Mouse (Mus musculus) CD4-positive, CD25-positive, alpha-beta regulatory T cell, adult 2 months (primary cell): Measurements from ENCODE around the gene Tub.

Experiments used
- DNase-seq: peaks from one replicate; pipeline ENCODE4 v3.0.0-alpha.2; 2012; ENCODE audit warnings: low read depth, low spot score

Gene Tub

DNA sequence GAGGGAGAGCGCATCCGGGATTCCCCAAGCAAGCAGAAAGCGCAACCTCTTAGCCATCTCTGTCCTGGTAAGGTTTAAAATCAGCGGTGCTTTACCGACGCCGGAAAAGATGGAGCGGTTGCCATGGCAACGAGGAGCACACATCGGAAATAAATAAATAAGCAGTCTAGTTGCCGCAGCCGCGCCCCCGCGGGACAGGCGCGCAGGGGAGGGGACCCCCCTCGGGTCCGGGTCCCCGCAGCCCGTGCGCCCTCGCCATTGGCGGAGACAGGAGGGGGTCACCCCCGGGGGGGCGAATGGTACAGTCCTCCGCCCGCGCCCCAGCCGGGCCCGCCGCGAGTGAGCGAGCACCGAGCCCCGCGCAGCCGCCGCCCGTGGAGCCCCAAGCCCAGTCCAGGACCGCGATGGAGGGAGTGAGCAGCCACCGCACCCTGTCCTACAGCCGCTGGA, at the start of gene Tub:
Gene Tub, plus strand, starts transcription at position 27 of the 450 bp plus-strand sequence.
- DNase-seq: peak; percentile 92

DNA sequence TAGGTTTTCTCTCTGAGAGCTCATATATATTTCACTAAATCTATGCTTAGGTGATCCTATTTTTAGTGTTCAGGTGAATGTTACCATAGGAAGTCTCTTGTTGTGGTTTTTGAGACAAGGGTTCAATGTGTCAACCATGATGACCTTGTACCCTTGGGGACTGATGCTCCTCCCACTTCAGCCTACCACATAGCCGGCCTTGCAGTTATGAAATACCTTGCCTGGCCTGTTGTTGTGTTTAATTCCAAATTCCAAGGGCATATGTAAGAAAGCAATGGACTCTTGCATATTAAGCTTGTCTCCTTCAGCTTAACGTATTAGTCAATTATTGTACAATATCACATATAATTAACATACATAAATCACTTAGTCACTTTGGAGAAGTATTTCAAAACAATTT, 46.2 kb upstream of the Tub start:
- no peak for DNase-seq

DNA sequence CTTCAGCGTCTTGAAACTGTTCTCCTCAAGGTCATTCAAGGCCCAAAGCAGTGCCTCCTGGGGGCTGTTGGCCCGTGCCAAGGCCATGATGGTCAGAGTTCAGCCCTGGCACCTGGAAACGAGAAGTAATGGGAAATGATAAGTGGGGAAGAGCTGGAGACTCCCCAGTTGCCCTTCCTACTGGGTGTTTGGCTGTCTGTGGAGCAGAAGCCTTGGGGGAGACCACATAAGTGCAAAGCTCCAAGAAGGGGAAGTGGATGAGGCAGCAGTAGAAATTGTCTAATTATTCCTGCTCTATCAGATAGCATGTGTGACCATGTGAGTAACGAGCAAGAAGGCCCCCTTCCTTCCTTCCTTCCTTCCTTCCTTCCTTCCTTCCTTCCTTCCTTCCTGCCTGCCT, 23.1 kb upstream of the Tub start:
- DNase-seq: no peak

DNA sequence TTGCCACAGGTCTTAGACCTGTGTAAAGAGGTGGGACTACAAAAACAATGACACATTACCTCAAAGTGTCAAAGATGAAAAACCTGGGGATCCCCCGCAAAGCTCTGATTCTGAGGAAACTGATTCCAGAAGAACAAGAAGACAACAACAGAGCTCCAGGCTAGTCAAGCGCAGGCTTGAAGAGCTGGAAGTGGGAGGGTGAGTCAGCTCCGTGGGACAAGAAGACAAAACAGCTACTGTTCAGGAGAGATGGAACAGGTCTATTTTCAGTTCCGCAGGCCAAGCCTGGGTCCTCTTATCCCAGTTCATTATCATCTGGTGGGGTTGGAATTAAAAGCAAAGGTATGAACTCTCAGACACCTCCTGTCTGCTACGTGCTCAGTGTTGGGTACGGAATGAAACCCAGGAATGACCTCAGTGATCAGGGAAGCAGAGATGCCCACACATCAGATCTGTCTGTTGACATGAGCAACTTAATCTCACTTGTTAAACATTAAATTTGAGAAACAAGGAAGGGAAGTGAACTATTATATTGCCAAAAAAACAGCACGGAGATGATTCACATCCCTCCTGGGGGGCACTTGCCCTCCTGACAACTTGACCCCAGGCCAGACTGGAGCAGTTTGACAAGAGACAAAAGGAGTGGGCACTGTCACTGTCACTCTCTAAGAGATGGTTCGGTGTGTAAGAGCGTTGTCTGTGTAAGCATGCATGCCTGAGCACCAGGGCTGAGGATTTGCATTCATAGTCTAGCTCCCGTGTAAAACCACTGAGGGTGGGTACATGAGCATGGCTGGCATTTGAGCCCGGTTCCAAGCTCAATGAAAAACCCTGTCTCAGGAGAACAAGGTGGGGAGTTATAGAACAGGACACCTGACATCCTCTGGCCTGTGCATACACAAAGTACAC, 21.6 kb upstream of the Tub start:
- DNase-seq: no peak

DNA sequence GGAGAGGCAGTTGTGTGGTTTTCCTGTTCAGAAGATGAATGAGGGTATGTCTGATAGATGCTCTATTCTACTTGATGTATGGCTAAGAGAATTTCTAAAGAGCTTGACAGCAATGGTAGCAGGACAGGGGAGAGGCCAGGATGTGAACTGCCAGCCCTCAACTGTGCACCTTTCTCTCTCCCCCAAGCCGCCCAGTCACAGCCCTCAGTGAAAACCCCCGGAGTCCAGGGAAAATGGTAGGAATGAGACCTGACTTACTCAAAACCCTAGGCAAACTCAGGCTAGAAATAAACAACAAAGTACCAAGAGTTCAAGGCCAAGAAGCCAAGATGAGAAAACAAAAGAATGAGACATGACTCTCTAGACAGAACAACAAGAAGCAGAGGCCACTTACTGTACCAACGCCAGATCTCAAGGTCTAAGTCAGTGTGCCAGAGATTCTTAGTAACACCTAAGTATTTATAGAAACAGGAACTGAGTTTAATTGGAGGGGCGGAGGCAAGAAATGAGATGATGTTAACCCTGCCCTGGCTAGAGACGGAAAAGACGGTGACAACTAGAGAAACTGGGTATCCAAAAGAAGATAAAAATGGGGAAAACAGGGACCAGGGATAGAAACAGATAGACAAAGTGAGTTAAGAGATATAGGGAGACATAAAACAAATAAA, 20.3 kb upstream of the Tub start, which contains the start of gene Nlrp10:
Gene Nlrp10, minus strand, starts transcription at position 453 of the 668 bp plus-strand sequence.
- DNase-seq: no peak

DNA sequence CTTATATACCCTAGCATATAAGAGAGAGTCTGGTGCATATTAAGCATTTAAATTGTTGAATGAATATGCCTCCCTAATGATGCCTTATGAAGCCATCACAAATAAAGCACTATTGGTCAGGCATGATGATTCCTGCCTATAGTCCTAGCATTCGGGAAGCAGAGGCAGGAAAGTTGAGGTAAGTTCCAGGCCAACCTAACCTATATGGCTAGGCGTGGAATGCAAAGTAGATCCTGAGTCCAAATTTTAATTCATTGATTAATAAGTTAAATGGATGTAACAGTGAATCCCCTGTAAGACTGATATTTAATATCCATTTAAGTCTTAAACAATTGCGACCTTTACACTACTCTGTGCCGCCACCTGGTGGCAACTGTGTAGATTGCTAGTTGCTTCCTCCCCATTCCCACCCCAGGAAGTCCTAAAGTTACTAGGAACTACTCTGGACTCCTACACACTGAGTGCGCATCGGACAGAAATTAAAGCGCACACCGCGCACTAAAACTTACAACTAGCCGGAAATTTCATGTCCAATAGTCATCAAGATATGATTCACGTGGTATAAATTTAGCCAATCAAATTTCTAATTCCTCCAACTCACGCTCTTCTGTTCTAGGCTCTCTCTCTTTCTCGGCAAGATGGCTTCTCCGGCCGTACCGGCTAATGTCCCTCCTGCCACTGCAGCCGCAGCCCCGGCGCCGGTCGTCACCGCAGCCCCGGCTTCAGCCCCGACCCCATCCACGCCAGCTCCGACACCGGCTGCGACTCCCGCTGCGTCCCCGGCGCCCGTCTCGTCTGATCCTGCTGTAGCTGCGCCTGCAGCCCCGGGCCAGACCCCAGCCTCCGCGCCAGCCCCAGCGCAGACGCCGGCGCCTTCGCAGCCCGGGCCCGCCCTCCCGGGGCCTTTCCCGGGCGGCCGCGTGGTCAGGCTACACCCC, 16.1 kb upstream of the Tub start, which contains the start of gene Eif3f:
Gene Eif3f, plus strand, starts transcription at position 624 of the 938 bp plus-strand sequence.
- peak; percentile 97 for DNase-seq

DNA sequence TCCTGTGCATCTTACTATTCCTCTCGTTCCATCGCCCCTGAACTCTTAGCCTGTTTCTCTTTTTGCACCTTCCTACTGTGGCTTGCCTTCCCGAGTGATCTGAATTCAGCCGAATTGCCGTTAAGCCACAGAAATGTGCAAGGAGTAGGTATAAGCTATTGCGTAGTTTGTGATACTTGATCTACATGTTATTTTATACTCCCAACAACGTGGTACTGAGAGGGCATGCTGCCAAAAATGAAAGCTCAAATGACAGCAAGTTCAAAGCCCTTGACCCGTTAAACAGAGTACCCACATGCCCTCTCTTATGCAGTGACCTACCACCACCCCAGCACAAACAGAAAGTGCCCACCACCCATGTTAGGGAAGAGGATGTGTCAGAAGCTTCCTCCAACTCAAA, 15.3 kb upstream of the Tub start:
- no peak for DNase-seq

DNA sequence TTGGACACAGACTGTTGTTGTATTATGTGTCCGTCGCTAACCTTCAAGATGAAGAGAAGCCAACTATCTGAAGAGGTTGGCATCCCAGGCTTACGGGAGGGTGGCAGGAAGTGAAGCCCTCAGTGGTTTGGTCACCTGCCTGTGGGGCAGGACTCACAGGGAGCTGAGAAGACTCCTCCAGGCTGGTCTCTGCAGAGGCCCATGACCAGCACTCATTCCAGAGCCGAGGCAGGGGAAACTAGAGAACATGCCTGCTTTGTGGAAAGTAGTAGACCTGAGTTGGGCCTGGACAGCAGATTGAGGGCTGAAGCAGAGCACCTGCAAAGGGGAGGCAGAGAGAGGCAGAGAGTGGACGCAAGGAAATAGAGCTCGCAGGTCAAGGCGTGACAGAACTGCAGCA, 14.7 kb upstream of the Tub start:
- no peak for DNase-seq

DNA sequence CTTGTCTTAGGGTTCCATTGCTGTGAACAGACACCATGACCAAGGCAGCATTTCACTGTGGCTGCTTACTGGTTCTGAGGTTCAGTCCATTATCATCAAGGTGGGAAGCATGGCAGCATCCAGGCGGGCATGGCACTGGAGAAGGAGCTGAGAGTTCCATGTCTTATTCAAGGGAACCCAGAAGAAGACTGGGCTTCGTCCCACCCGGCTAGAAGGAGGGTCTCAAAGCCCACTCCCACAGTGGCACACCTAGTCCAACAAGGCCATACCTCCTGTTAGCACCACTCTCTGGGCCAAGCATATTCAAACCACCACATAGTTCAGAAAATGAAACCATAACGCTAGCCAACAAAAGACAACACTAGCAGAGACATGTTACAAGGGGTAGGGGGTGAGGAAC, 13.5 kb upstream of the Tub start:
- DNase-seq: no peak

DNA sequence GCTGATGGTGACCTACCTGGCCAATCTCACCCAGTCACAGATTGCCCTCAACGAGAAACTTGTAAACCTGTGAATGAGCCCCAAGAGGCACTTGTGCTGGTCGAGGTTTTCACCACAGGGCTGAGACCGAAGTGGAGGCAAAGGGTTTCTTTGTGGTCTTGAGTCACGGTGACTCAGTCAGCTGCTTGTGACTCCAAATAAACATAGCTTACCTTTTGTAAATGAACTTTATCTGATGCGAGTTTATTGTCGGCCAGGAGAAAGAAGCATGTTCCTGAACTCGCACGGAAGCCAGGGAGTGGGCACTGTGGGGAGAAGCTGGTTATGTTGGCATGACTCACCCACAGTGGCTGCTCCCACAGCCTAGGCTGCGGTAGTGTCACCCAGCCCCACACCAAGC, 8.7 kb upstream of the Tub start:
- no peak for DNase-seq

DNA sequence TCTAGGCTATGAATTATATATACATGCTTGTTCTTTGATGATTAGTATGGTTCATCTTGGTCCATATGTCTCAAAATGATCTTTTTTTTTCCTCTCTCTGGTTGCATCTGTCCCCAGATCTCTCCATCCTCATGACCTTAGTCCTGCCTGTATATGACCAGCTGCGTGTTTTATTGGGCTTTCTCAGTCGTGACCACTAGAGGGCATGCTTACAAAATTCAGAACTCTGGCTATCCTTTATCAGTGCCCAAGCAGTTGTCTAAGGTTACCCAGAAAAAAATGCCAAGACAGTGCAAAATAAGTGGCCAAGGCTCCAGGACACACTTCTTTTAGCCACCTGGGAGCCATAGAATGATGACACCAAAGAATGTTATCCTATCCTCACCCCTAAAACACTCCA, 6.1 kb upstream of the Tub start:
- peak; percentile 71 for DNase-seq

DNA sequence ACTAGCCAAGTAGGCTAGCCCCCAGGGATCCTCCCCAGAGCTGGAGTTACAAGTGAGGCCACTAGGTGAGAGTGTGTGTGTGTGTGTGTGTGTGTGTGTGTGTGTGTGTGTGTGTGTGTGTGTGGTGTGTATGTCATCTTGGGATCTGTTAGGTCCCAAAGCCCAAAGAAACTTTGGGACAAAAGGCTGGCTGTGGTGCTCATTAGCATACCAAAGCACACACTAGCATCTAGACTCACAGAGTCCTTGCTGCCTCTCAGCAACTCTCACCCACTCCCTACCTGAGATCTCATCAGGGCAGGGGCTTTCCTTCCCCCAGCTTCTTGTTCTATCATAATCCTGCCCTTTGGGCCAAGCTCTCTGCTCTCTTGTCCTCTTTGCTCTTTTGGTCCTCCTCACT, 1.5 kb upstream of the Tub start:
- DNase-seq: no peak

DNA sequence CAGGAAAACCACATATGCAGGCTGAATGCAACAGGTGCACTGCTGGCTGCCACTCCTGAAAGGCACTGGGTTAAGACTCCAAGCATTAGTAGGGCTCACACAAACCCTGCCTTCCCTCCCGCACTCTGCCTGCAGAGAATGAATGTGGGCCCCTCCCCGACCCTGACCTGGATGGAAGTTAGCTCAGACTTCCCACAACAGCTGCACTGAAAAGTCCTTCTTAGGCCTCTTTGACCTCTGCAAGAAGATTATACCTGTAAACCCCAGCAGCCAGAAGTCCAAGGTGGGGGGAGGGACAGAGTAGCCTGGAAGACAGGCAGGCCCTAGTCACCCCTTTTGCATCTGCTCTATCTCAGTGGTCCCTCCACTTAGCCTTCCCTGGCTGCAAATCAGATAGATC, 837 bp upstream of the Tub start:
- no peak for DNase-seq

DNA sequence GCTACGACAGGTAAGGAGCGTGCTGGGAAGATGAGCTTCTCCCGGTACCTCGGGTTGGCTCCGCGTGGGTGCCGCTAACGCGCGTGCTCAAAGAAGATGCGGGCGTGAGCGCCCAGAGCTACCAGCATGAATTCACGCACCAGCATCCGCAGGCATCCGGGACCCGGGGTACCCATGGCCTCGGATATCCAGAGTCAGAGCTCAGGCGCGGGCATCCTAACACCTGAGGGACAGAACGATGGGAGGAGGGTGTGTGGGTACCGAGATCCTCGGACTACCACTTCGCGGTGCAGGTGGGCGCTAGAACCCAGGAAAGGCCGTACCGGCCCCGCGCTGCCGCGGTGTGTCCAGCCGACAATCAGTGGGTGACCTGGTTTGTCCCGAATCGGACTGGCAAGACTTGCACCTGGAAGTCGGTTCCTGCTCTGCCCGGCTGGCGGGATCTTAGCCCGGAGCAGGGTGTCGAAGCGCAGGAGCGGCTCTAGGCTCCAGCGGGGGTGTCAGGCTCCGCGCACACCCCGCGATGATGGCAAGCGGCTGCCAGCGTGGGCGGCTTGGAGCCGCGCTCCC, 709 bp downstream of the Tub start:
- peak; percentile 36 for DNase-seq

DNA sequence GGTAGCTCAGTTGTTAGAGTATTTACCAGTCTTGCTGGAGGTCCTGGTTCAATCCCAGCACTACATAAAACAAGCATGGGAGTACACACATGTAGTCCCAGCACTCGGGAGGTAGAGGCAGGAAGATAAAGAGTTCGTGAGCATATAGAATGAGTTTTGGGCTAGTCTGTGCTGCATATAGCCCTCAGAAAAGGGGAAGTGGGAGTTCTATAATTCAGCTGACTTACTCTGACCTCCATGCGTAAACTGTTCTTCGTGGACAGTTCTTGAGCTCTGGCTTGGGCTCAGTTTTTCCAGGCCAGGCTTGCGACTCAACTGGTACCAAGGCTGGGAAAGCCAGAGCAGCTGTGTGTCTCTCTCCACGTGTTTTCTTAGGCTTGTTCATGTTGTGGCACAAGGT, 2.7 kb downstream of the Tub start:
- no peak for DNase-seq

DNA sequence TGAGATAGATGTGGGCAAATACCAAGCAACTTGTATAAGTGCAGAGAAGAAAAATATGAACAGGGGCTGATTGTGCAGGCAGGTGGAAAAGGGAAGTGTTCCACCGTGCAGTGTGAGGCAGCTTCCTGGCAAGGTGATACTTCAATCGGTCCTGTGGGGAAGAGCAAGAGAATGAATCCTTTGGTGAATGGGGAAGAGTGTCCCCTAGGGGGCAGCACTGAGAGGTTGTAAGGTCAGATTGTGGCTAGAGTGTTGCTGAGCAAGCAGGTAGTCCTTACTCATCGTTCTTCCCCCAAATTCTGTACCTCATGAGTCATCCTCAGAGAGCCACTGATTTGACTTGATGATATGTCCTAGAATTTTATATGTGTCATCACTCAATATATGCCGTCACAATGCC, 4.0 kb downstream of the Tub start:
- DNase-seq: peak; percentile 65

DNA sequence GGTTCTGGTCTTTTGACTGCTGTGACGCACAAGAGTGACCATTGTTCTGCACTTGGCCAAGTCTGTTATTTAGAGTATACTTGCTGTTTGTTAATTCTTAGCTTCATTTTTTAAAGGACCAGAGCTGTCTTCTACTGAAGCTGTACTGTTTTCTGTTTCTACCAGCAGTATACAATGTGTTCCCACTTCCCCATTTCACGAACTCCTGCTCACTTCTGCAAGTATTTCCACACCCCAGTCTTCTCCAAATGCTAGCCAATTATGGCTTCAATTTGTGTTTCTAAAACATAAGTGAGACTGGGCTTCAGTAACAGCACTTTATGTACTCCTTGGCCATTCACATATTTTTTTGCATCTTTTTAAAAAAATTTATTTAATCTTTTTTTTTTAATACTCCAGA, 7.6 kb downstream of the Tub start:
- DNase-seq: no peak

DNA sequence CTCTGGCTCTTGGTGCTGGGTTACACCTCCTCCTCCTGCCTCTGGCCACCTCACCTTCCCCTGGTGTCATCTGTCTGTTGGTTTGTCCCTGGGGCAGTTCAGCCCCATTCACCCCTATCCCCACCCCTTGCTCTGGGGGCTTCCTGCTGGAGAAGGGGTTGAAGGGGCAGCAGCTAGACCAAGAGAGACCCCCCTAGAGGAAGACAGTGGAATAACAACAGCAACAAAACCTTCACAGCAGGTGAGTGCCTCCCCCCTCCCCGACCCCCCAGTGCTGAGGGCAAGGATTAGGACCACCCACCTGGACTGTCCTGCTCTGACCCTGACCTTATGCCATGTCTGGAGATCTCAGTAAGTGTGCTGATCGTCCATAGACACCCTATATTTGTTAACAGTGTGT, 15.8 kb downstream of the Tub start:
- DNase-seq: peak; percentile 23

DNA sequence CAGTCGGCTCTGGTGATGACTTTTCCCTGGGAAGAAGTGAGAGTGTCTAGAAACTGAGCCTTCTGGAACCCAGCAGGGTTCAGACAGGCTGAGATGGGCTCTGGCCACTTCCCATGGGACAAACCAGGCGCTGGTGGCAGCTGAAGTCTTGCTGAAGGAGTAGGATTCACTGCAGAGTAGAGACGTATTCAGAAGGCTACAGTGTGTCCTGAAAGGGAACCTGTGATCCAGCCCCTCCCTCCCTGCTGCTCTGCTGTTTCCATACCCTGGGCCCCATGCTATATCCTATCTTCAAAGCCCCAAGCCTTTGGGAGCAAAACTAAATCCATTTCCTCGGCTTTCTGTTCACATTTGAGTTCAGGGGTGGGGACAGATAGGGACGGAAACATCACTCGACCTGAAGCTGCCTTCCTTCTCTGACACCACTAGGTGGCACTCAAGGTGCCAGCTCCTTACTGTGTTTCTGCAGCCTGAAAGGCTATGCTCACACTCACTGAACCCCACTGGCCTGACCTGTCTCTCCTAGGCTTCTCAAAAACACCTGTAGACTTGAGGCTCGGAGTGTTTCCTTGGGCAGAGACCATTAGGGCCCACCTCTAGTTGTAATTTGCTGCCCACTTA, 16.7 kb downstream of the Tub start:
- DNase-seq: peak; percentile 72

DNA sequence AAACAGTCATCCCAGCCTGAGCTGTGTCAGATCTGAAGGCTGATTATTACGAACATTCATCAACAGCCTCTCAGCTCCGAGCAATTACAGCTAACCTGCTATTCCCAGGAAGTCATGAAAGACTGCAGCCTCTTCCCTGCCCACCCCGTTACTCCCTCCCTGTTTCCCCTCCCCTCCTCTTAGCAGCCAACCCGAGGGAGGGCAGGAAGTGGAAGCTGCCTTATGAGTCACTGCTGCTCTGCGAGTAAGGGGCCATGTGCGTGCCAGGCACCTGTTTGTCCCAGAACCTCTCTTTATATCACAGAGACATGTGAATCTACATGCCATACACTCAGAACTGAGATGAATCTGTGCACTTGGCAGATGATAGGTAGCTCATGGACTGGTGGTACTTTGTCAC, 18.1 kb downstream of the Tub start:
- no peak for DNase-seq

DNA sequence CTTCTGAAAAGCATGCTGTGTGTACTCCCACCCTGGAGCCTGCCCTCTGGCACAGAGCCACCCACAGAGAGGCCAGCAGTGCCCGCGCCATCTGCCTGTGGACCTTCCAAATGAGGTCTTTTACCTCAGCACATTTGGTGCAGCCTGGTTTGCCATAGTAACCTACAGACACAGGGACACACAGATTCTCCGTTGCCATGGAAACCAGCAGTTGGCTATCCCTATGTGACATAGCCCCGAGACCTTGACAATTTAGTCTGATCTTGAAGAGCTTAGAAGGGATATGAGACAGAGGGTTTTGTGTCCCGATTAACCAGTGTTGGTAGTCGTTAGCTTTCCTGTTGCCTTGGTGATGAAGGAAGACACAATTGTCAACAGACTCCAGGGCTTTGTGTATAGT, 22.1 kb downstream of the Tub start:
- no peak for DNase-seq
